Mouse (Mus musculus): ENCODE results near the gene Gm20517. TPM values are rescaled to one million over a fixed set of nuclear protein-coding genes. Genes with fewer than 3 reads are reported as not detected.

The Gm20517 gene
- total and polyA plus RNA-seq, 3 experiments = 1.9 to 2.9 TPM; not detected in 1

- H3K9me3 ChIP-seq (replicated peaks; ENCODE audit: insufficient read depth, low read length) = no peaks in the 10 kb centered on the region
- DNase-seq (ENCODE audit: low read depth, low spot score) = peak; percentile 58
- H3K4me1 ChIP-seq (ENCODE audit: control insufficient read depth in 1 of 2, insufficient read depth in 2 of 2, low read length in 2 of 2) = peaks cover 0 to 7% of the 10 kb centered on the region in 2 experiments; a peak in 3 of 4 replicates
- peaks cover 0 to under 1% of the 10 kb centered on the region in 2 experiments; a peak in 1 of 4 replicates for H3K27me3 ChIP-seq (ENCODE audit: control insufficient read depth in 1 of 2, insufficient read depth in 2 of 2, low read length in 2 of 2)
- peaks cover 0 to 5% of the 10 kb centered on the region in 2 experiments; a peak in 2 of 4 replicates for H3K36me3 ChIP-seq (ENCODE audit: control insufficient read depth in 1 of 2, insufficient read depth in 2 of 2, low read length in 2 of 2)
- H3K79me2 ChIP-seq (ENCODE audit: control insufficient read depth, insufficient read depth, low read length, poor library complexity) = no peaks in the 10 kb centered on the region
- H3K27ac ChIP-seq (ENCODE audit: control insufficient read depth, low read depth, low read length) = no peak overlapping the region
- H3K9ac ChIP-seq (ENCODE audit: control insufficient read depth, low read depth, low read length, poor library complexity, severe bottlenecking) = no peak overlapping the region
- TF ChIP-seq TBP (IDR thresholded peaks at IDR 0.05; ENCODE audit: low read depth, low read length) = no peak
- TF ChIP-seq ZKSCAN1 (IDR thresholded peaks at IDR 0.05; ENCODE audit: low read depth, low read length) = no peak
- TF ChIP-seq POLR2AphosphoS5 (IDR thresholded peaks at IDR 0.05; ENCODE audit: borderline replicate concordance, low read depth, low read length) = no peak
- no peak for TF ChIP-seq NRF1 (IDR thresholded peaks at IDR 0.05; ENCODE audit: insufficient read depth, low read depth, low read length, poor library complexity, severe bottlenecking)
- TF ChIP-seq MYB (IDR thresholded peaks at IDR 0.05; ENCODE audit: low read depth, low read length) = no peak
- no peak for TF ChIP-seq NELFE (IDR thresholded peaks at IDR 0.05; ENCODE audit: low read depth, low read length)
- TF ChIP-seq CTCF (IDR thresholded peaks at IDR 0.05 in 2 of 3, conservative IDR thresholded peaks at IDR 0.05 in 1 of 3; ENCODE audit: control insufficient read depth in 1 of 3, insufficient read depth in 1 of 3, low read depth in 2 of 3, low read length in 3 of 3, poor library complexity in 1 of 3, severe bottlenecking in 1 of 3) = no peak
- TF ChIP-seq MXI1 (IDR thresholded peaks at IDR 0.05; ENCODE audit: low read depth, low read length) = peak; percentile 72
- TF ChIP-seq ETS1 (IDR thresholded peaks at IDR 0.05; ENCODE audit: low read depth, low read length) = peak; percentile 68
- TF ChIP-seq SIN3A (IDR thresholded peaks at IDR 0.05; ENCODE audit: low read length) = peak; percentile 81
- H3K4me3 ChIP-seq (ENCODE audit: control insufficient read depth in 1 of 2, insufficient read depth in 1 of 2, low read depth in 2 of 2, low read length in 2 of 2) = no peak overlapping the region
These were observed 98.6 kb downstream of the Gm20517 start for GRCm38 (mm10) chr17:47710036-47710435.

- no peak for DNase-seq (ENCODE audit: low read depth, low spot score)
- Histone ChIP-seq H3K27ac (ENCODE audit: control insufficient read depth, low read depth, low read length) (no peak overlapping the region), H3K9ac (ENCODE audit: control insufficient read depth, low read depth, low read length, poor library complexity, severe bottlenecking) (no peak overlapping the region), H3K9me3 (replicated peaks; ENCODE audit: insufficient read depth, low read length) (no peaks in the 10 kb centered on the region), H3K79me2 (ENCODE audit: control insufficient read depth, insufficient read depth, low read length, poor library complexity) (no peaks in the 10 kb centered on the region), H3K4me1 (ENCODE audit: control insufficient read depth in 1 of 2, insufficient read depth in 2 of 2, low read length in 2 of 2) (peaks cover 0 to 7% of the 10 kb centered on the region in 2 experiments; a peak in 3 of 4 replicates), H3K27me3 (ENCODE audit: control insufficient read depth in 1 of 2, insufficient read depth in 2 of 2, low read length in 2 of 2) (peaks cover 6 to 7% of the 10 kb centered on the region in 2 experiments), H3K4me3 (ENCODE audit: control insufficient read depth in 1 of 2, insufficient read depth in 1 of 2, low read depth in 2 of 2, low read length in 2 of 2) (no peak overlapping the region), H3K36me3 (ENCODE audit: control insufficient read depth in 1 of 2, insufficient read depth in 2 of 2, low read length in 2 of 2) (peaks cover 0 to 5% of the 10 kb centered on the region in 2 experiments; a peak in 2 of 4 replicates)
- TF ChIP-seq SIN3A (IDR thresholded peaks at IDR 0.05; ENCODE audit: low read length) (no peak), POLR2AphosphoS5 (IDR thresholded peaks at IDR 0.05; ENCODE audit: borderline replicate concordance, low read depth, low read length) (no peak), UBTF (IDR thresholded peaks at IDR 0.05; ENCODE audit: borderline replicate concordance, insufficient read depth, low read depth, low read length) (no peak), JUND (IDR thresholded peaks at IDR 0.05; ENCODE audit: low read depth, low read length) (no peak), CHD1 (IDR thresholded peaks at IDR 0.05; ENCODE audit: low read depth, low read length) (no peak), MAZ (IDR thresholded peaks at IDR 0.05; ENCODE audit: low read depth, low read length) (no peak), MYB (IDR thresholded peaks at IDR 0.05; ENCODE audit: low read depth, low read length) (no peak), ELF1 (IDR thresholded peaks at IDR 0.05; ENCODE audit: low read depth, low read length) (no peak), USF1 (IDR thresholded peaks at IDR 0.05; ENCODE audit: low read depth, low read length) (no peak), MAX (IDR thresholded peaks at IDR 0.05; ENCODE audit: low read length) (no peak), GATA1 (IDR thresholded peaks at IDR 0.05; ENCODE audit: low read depth, low read length) (no peak), RCOR1 (IDR thresholded peaks at IDR 0.05; ENCODE audit: low read depth, low read length) (no peak), GABPA (IDR thresholded peaks at IDR 0.05; ENCODE audit: low read depth, low read length) (no peak), TBP (IDR thresholded peaks at IDR 0.05; ENCODE audit: low read depth, low read length) (no peak), MEF2A (IDR thresholded peaks at IDR 0.05; ENCODE audit: extremely low read depth, insufficient replicate concordance, low read depth, low read length, poor library complexity, severe bottlenecking) (no peak), EP300 (IDR thresholded peaks at IDR 0.05; ENCODE audit: low read depth in 1 of 2, low read length in 2 of 2) (no peak), POLR2AphosphoS2 (IDR thresholded peaks at IDR 0.05; ENCODE audit: low read length) (no peak)
These were observed 100.5 kb downstream of the Gm20517 start for GRCm38 (mm10) chr17:47711883-47712282.
